Mouse (Mus musculus) midbrain, embryonic 10.5 days (tissue): ENCODE measurements around the gene Slc35b1. TPM values are rescaled to one million over a fixed set of nuclear protein-coding genes. Genes with fewer than 3 reads are reported as not detected.

Experiments used
- DNase-seq: peaks from one replicate; pipeline ENCODE4 v3.0.0-alpha.2; 2017; ENCODE audit warnings: low spot score
- H3K27ac ChIP-seq: fragments of 300-500 bp; sonication (generic); replicated peaks from 2 replicates; pipeline ENCODE4 v1.5.1; 2016; ENCODE audit warnings: mild to moderate bottlenecking
- H3K27me3 ChIP-seq: fragments of 300-500 bp; sonication (generic); 2 replicates; pipeline ENCODE4 v1.6.1; 2016; ENCODE audit warnings: low read depth, mild to moderate bottlenecking; ENCODE audit not compliant: poor library complexity, severe bottlenecking
- H3K36me3 ChIP-seq: fragments of 300-500 bp; sonication (generic); 2 replicates; pipeline ENCODE4 v1.6.1; 2016; ENCODE audit warnings: mild to moderate bottlenecking, moderate library complexity
- H3K4me1 ChIP-seq: fragments of 300-500 bp; sonication (generic); 2 replicates; pipeline ENCODE4 v1.6.1; 2016
- H3K4me3 ChIP-seq: fragments of 300-500 bp; sonication (generic); 2 replicates; pipeline ENCODE4 v1.5.1; 2016; ENCODE audit warnings: mild to moderate bottlenecking, moderate library complexity
- H3K9me3 ChIP-seq: fragments of 300-500 bp; sonication (generic); replicated peaks from 2 replicates; pipeline ENCODE4 v1.6.1; 2016; ENCODE audit warnings: mild to moderate bottlenecking
- WGBS: fragments of 180-500 bp; shearing (Covaris S2); methylation state at CpG from one replicate; pipeline ENCODE4 v1.1.7; 2016; 5-methylcytosine and 5-hydroxymethylcytosine counted together
- polyA plus RNA-seq: library from polyadenylated mRNA; unstranded; fragments of >200 nt; fragmentation: Nextera tagmentation; extraction: Ambion mirVana; gene quantifications from 2 replicates; pipeline ENCODE4 v1.2.1, GENCODE M21; 2016

Slc35b1 gene
- polyA plus RNA-seq, 1 experiment from 2014 or later: 131 TPM

GRCm38 (mm10) chr11:95417341-95417740, 32.8 kb downstream of the Slc35b1 start:
- H3K4me3 ChIP-seq: no peak overlapping the region
- H3K9me3 ChIP-seq: no peaks in the 10 kb centered on the region
- peaks cover 12% of the 10 kb centered on the region for H3K27me3 ChIP-seq
- H3K4me1 ChIP-seq: peaks cover 30% of the 10 kb centered on the region
- DNase-seq: no peak
- WGBS: 94% methylated on average over 5 of the region's 5 CpGs
- peaks cover 26% of the 10 kb centered on the region for H3K36me3 ChIP-seq
- H3K27ac ChIP-seq: no peak overlapping the region

GRCm38 (mm10) chr11:95420880-95421435, 36.5 kb downstream of the Slc35b1 start:
- WGBS: 68% methylated on average over 2 of the region's 2 CpGs
- Histone ChIP-seq H3K36me3 (peaks cover 32% of the 10 kb centered on the region), H3K27ac (no peak overlapping the region)

GRCm38 (mm10) chr11:95423505-95423904, 39.0 kb downstream of the Slc35b1 start:
- Histone ChIP-seq H3K27me3 (no peaks in the 10 kb centered on the region), H3K27ac (no peak overlapping the region), H3K9me3 (no peaks in the 10 kb centered on the region), H3K4me1 (no peaks in the 10 kb centered on the region), H3K36me3 (peaks cover 27% of the 10 kb centered on the region), H3K4me3 (no peak overlapping the region)
- no peak for DNase-seq
- 86% methylated on average over 3 of the region's 3 CpGs for WGBS

More at GRCm38 (mm10) chr11:95420880-95421435, 36.5 kb downstream of the Slc35b1 start:
- DNase-seq: no peak
- H3K27me3 ChIP-seq: no peaks in the 10 kb centered on the region
- no peak overlapping the region for H3K4me3 ChIP-seq
- no peaks in the 10 kb centered on the region for H3K9me3 ChIP-seq
- H3K4me1 ChIP-seq: peaks cover 17% of the 10 kb centered on the region

- 85% methylated on average over 2 of the region's 2 CpGs for WGBS
- H3K27ac ChIP-seq: no peak overlapping the region
Measured at GRCm38 (mm10) chr11:95431344-95431743, 46.9 kb downstream of the Slc35b1 start.

GRCm38 (mm10) chr11:95432194-95432593, 47.7 kb downstream of the Slc35b1 start:
- Histone ChIP-seq H3K4me3 (no peak overlapping the region), H3K36me3 (peaks cover 9% of the 10 kb centered on the region; the same call in 1 of the 2 replicates), H3K27ac (no peak overlapping the region), H3K9me3 (no peaks in the 10 kb centered on the region), H3K27me3 (no peaks in the 10 kb centered on the region), H3K4me1 (no peaks in the 10 kb centered on the region)
- WGBS: 92% methylated on average over 2 of the region's 2 CpGs
- no peak for DNase-seq

More at GRCm38 (mm10) chr11:95431344-95431743, 46.9 kb downstream of the Slc35b1 start:
- Histone ChIP-seq H3K4me3 (no peak overlapping the region), H3K9me3 (no peaks in the 10 kb centered on the region), H3K4me1 (no peaks in the 10 kb centered on the region), H3K27me3 (no peaks in the 10 kb centered on the region), H3K36me3 (0 out of 2 replicates have a peak, but pooled peaks cover 7% of the 10 kb centered on the region)
- DNase-seq: no peak

Other genes starting within 250 kb of the Slc35b1 start
- gene Dlx4, start 238.4 kb upstream of the Slc35b1 start, polyA plus RNA-seq: 0.10 and 0.15 TPM in 2 replicates
- not detected in 2 replicates for gene Tac4, start 123.2 kb upstream of the Slc35b1 start, polyA plus RNA-seq
- 91.6 and 97.6 TPM in 2 replicates for gene Kat7, start 74.4 kb upstream of the Slc35b1 start, polyA plus RNA-seq
- 6.7 and 7.7 TPM in 2 replicates for gene Fam117a, start 47.7 kb upstream of the Slc35b1 start, polyA plus RNA-seq
- gene Spop, start 29.4 kb downstream of the Slc35b1 start, polyA plus RNA-seq: 170 and 198 TPM in 2 replicates
- 0.68 and 0.78 TPM in 2 replicates for gene Nxph3, start 129.9 kb downstream of the Slc35b1 start, polyA plus RNA-seq
- gene Ngfr, start 203.0 kb downstream of the Slc35b1 start, polyA plus RNA-seq: 17.9 and 22.5 TPM in 2 replicates